Mouse (Mus musculus): ENCODE results near the gene Sec24a. TPM values are rescaled to one million over a fixed set of nuclear protein-coding genes. Genes with fewer than 3 reads are reported as not detected.
"Not testable (repeated sequence)": the region's sequence is repeated elsewhere in the genome, so short reads cannot be mapped to it uniquely, and the experiment has no call there.

Gene Sec24a
- polyA plus RNA-seq, 1 experiment: 11.0 TPM

- TF ChIP-seq CTCF (IDR thresholded peaks at IDR 0.05; ENCODE audit: borderline replicate concordance, insufficient read depth, low read depth, low read length) (no peak), POLR2A (IDR thresholded peaks at IDR 0.05; ENCODE audit: borderline replicate concordance, insufficient read depth, low read length) (no peak)
- Histone ChIP-seq H3K4me3 (replicated peaks; ENCODE audit: insufficient read depth, low read depth, low read length) (no peak overlapping the region), H3K27ac (ENCODE audit: insufficient read depth, low read length) (no peak overlapping the region), H3K27me3 (ENCODE audit: control insufficient read depth, insufficient read depth, low read length) (no peaks in the 10 kb centered on the region), H3K4me1 (ENCODE audit: control insufficient read depth, insufficient read depth, low read length) (no peaks in the 10 kb centered on the region)
- no peak for DNase-seq
- 71% methylated on average over 6 of the region's 6 CpGs for WGBS
Observed at GRCm38 (mm10) chr11:51677737-51678418, 85.6 kb downstream of the Sec24a start.

GRCm38 (mm10) chr11:51675386-51675785, 88.0 kb downstream of the Sec24a start:
- H3K4me1 ChIP-seq (ENCODE audit: control insufficient read depth, insufficient read depth, low read length): no peaks in the 10 kb centered on the region
- no peak for DNase-seq
- 69% methylated on average over 5 of the region's 5 CpGs for WGBS
- no peaks in the 10 kb centered on the region for H3K27me3 ChIP-seq (ENCODE audit: control insufficient read depth, insufficient read depth, low read length)
- H3K4me3 ChIP-seq (replicated peaks; ENCODE audit: insufficient read depth, low read depth, low read length): no peak overlapping the region
- no peak for TF ChIP-seq CTCF (IDR thresholded peaks at IDR 0.05; ENCODE audit: borderline replicate concordance, insufficient read depth, low read depth, low read length)
- no peak for TF ChIP-seq POLR2A (IDR thresholded peaks at IDR 0.05; ENCODE audit: borderline replicate concordance, insufficient read depth, low read length)
- no peak overlapping the region for H3K27ac ChIP-seq (ENCODE audit: insufficient read depth, low read length)

- Histone ChIP-seq H3K4me1 (ENCODE audit: control insufficient read depth, insufficient read depth, low read length) (no peaks in the 10 kb centered on the region), H3K4me3 (replicated peaks; ENCODE audit: insufficient read depth, low read depth, low read length) (no peak overlapping the region), H3K27ac (ENCODE audit: insufficient read depth, low read length) (no peak overlapping the region), H3K27me3 (ENCODE audit: control insufficient read depth, insufficient read depth, low read length) (no peaks in the 10 kb centered on the region)
- WGBS: 55% methylated on average over 9 of the region's 9 CpGs
- DNase-seq: no peak
- TF ChIP-seq CTCF (IDR thresholded peaks at IDR 0.05; ENCODE audit: borderline replicate concordance, insufficient read depth, low read depth, low read length) (no peak), POLR2A (IDR thresholded peaks at IDR 0.05; ENCODE audit: borderline replicate concordance, insufficient read depth, low read length) (no peak)
Observed at GRCm38 (mm10) chr11:51673291-51673690, 90.1 kb downstream of the Sec24a start.

- Histone ChIP-seq H3K4me1 (ENCODE audit: control insufficient read depth, insufficient read depth, low read length) (no peaks in the 10 kb centered on the region), H3K4me3 (replicated peaks; ENCODE audit: insufficient read depth, low read depth, low read length) (no peak overlapping the region), H3K27me3 (ENCODE audit: control insufficient read depth, insufficient read depth, low read length) (no peaks in the 10 kb centered on the region), H3K27ac (ENCODE audit: insufficient read depth, low read length) (no peak overlapping the region)
- WGBS: 66% methylated on average over 2 of the region's 2 CpGs
- TF ChIP-seq POLR2A (IDR thresholded peaks at IDR 0.05; ENCODE audit: borderline replicate concordance, insufficient read depth, low read length) (no peak), CTCF (IDR thresholded peaks at IDR 0.05; ENCODE audit: borderline replicate concordance, insufficient read depth, low read depth, low read length) (no peak)
- no peak for DNase-seq
Observed at GRCm38 (mm10) chr11:51671376-51671775, 92.1 kb downstream of the Sec24a start.

GRCm38 (mm10) chr11:51670846-51671245, 92.6 kb downstream of the Sec24a start:
- H3K27ac ChIP-seq (ENCODE audit: insufficient read depth, low read length): no peak overlapping the region
- TF ChIP-seq CTCF (IDR thresholded peaks at IDR 0.05; ENCODE audit: borderline replicate concordance, insufficient read depth, low read depth, low read length) (no peak), POLR2A (IDR thresholded peaks at IDR 0.05; ENCODE audit: borderline replicate concordance, insufficient read depth, low read length) (no peak)
- DNase-seq: no peak
- 95% methylated on average over 7 of the region's 7 CpGs for WGBS
- no peaks in the 10 kb centered on the region for H3K4me1 ChIP-seq (ENCODE audit: control insufficient read depth, insufficient read depth, low read length)
- no peaks in the 10 kb centered on the region for H3K27me3 ChIP-seq (ENCODE audit: control insufficient read depth, insufficient read depth, low read length)
- H3K4me3 ChIP-seq (replicated peaks; ENCODE audit: insufficient read depth, low read depth, low read length): no peak overlapping the region

- H3K4me1 ChIP-seq (ENCODE audit: control insufficient read depth, insufficient read depth, low read length); H3K4me3 ChIP-seq (replicated peaks; ENCODE audit: insufficient read depth, low read depth, low read length); H3K27ac ChIP-seq (ENCODE audit: insufficient read depth, low read length); H3K27me3 ChIP-seq (ENCODE audit: control insufficient read depth, insufficient read depth, low read length); DNase-seq: not testable (repeated sequence)
- 90% methylated on average over 7 of the region's 7 CpGs for WGBS
Observed at GRCm38 (mm10) chr11:51664747-51665146, 98.7 kb downstream of the Sec24a start.

GRCm38 (mm10) chr11:51662632-51663031, 100.8 kb downstream of the Sec24a start:
- TF ChIP-seq CTCF (IDR thresholded peaks at IDR 0.05; ENCODE audit: borderline replicate concordance, insufficient read depth, low read depth, low read length): no peak
- no peak for TF ChIP-seq POLR2A (IDR thresholded peaks at IDR 0.05; ENCODE audit: borderline replicate concordance, insufficient read depth, low read length)
- H3K27ac ChIP-seq (ENCODE audit: insufficient read depth, low read length): no peak overlapping the region
- WGBS: 76% methylated on average over 7 of the region's 7 CpGs
- DNase-seq: no peak
- H3K27me3 ChIP-seq (ENCODE audit: control insufficient read depth, insufficient read depth, low read length): no peaks in the 10 kb centered on the region
- no peak overlapping the region for H3K4me3 ChIP-seq (replicated peaks; ENCODE audit: insufficient read depth, low read depth, low read length)
- no peaks in the 10 kb centered on the region for H3K4me1 ChIP-seq (ENCODE audit: control insufficient read depth, insufficient read depth, low read length)

GRCm38 (mm10) chr11:51661867-51662365, 101.5 kb downstream of the Sec24a start:
- TF ChIP-seq CTCF (IDR thresholded peaks at IDR 0.05; ENCODE audit: borderline replicate concordance, insufficient read depth, low read depth, low read length) (no peak), POLR2A (IDR thresholded peaks at IDR 0.05; ENCODE audit: borderline replicate concordance, insufficient read depth, low read length) (no peak)

More at GRCm38 (mm10) chr11:51661867-51662365, 101.5 kb downstream of the Sec24a start:
- H3K4me3 ChIP-seq (replicated peaks; ENCODE audit: insufficient read depth, low read depth, low read length): no peak overlapping the region
- no peak for DNase-seq
- H3K27ac ChIP-seq (ENCODE audit: insufficient read depth, low read length): no peak overlapping the region
- H3K27me3 ChIP-seq (ENCODE audit: control insufficient read depth, insufficient read depth, low read length): no peaks in the 10 kb centered on the region
- 48% methylated on average over 16 of the region's 16 CpGs for WGBS
- H3K4me1 ChIP-seq (ENCODE audit: control insufficient read depth, insufficient read depth, low read length): no peaks in the 10 kb centered on the region
